Mouse (Mus musculus): ENCODE measurements at regions not wholly inside any gene's neighbourhood (a gene's known extent, or its start where the extent isn't known, plus 50 kb on each side); places are given as distances from the start of the nearest gene placed in this dataset.

DNA sequence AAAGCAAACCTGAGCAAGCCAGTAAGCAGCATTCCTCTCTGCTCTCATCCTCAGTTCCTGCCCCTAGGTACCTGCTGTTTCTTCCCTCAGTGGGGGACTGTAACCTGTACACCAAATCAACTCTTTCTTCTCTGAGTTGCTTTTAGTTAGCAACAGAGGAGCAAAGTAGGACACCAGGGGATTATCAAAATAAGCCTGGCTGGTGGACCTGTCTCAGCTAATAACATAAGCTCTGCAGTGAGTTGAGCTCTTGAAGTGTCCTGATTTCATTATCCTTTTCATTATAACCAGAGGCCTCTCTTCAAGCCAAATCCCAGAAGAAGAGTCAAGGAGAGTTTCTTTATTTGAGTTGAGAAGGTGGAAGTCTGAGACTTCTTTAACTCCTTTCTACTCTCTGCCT is 145.5 kb upstream of the Epha4 start:
- Histone ChIP-seq H3K27ac (ENCODE audit: low read length) (no peak overlapping the region), H3K9ac (ENCODE audit: low read length) (no peak overlapping the region), H3K27me3 (ENCODE audit: control insufficient read depth, insufficient read depth, low read depth, low read length) (no peaks in the 10 kb centered on the region), H3K4me1 (replicated peaks; ENCODE audit: control insufficient read depth, insufficient read depth, low read length) (no peaks in the 10 kb centered on the region), H3K4me3 (ENCODE audit: low read length) (no peak overlapping the region), H3K9me3 (ENCODE audit: control insufficient read depth, low read length) (no peaks in the 10 kb centered on the region), H3K4me2 (ENCODE audit: low read depth, low read length) (no peak overlapping the region), H3K36me3 (ENCODE audit: control insufficient read depth, insufficient read depth, low read length) (no peaks in the 10 kb centered on the region)
- ATAC-seq (ENCODE audit: low read depth): no peak

DNA sequence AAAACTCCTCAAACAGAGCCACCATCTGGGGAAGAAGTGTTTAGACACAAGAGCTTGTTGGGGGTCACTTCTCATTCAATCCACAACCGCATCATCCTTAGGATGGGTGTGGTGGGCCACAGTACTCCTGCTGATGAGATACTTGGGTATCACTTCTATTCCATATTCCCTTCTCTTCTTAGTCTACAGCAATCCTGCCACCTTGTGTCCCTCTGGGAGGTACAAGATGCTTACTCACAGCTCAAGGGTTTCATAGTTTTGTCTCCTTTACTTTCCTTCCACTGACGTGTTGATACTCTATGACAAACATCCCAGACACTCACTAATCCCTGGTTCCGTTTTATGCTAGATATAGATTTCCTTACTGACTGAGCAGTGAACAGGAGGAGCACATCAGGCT is 122.1 kb upstream of the Epha4 start:
- Histone ChIP-seq H3K4me2 (ENCODE audit: low read depth, low read length) (no peak overlapping the region), H3K4me3 (ENCODE audit: low read length) (no peak overlapping the region), H3K9ac (ENCODE audit: low read length) (no peak overlapping the region), H3K27me3 (ENCODE audit: control insufficient read depth, insufficient read depth, low read depth, low read length) (no peaks in the 10 kb centered on the region), H3K27ac (ENCODE audit: low read length) (no peak overlapping the region), H3K4me1 (replicated peaks; ENCODE audit: control insufficient read depth, insufficient read depth, low read length) (no peaks in the 10 kb centered on the region), H3K9me3 (ENCODE audit: control insufficient read depth, low read length) (no peaks in the 10 kb centered on the region), H3K36me3 (ENCODE audit: control insufficient read depth, insufficient read depth, low read length) (no peaks in the 10 kb centered on the region)
- ATAC-seq (ENCODE audit: low read depth): no peak
- WGBS: 71% methylated on average over 3 of the region's 3 CpGs

DNA sequence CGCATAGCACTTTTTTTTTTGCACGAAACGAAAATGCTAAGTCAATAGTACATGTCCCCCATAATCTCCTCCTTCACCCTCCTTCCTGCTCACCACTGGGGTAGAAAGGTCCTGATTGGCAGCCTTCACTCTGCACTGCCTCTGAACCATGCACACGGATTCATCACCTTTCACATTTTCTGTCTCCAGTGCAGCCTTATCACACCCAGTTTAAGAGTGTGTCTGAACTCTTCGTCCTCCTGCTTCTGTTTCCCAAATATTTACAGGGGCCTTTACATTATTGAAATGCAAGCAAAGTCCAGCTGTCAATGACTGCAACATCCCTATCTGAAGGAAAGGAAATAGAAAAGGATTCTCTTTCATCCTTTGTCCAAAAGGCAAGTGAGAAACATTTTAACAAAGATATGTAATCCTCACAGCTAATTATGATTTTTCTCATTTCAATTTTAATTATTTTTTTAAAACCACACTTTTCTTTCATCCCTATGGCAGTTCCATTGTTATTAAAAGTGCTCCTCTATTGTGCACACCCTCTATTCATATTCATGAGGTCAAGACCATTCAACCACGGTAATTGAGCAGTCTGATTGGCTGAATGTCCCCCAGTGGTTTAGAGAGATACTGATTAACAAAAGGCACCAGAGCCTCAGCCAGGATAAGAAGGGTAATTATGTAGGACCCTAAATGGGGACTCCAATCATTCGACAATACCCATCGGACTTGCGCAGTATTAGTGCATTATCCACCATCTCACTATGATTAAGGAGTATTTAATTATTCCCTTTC is 114.8 kb upstream of the Epha4 start:
- Histone ChIP-seq H3K9me3 (ENCODE audit: control insufficient read depth, low read length) (no peaks in the 10 kb centered on the region), H3K27me3 (ENCODE audit: control insufficient read depth, insufficient read depth, low read depth, low read length) (no peaks in the 10 kb centered on the region), H3K27ac (ENCODE audit: low read length) (no peak overlapping the region), H3K4me3 (ENCODE audit: low read length) (no peak overlapping the region), H3K4me2 (ENCODE audit: low read depth, low read length) (no peak overlapping the region), H3K9ac (ENCODE audit: low read length) (no peak overlapping the region), H3K4me1 (replicated peaks; ENCODE audit: control insufficient read depth, insufficient read depth, low read length) (no peaks in the 10 kb centered on the region), H3K36me3 (ENCODE audit: control insufficient read depth, insufficient read depth, low read length) (no peaks in the 10 kb centered on the region)
- 62% methylated on average over 9 of the region's 9 CpGs for WGBS
- no peak for ATAC-seq (ENCODE audit: low read depth)

DNA sequence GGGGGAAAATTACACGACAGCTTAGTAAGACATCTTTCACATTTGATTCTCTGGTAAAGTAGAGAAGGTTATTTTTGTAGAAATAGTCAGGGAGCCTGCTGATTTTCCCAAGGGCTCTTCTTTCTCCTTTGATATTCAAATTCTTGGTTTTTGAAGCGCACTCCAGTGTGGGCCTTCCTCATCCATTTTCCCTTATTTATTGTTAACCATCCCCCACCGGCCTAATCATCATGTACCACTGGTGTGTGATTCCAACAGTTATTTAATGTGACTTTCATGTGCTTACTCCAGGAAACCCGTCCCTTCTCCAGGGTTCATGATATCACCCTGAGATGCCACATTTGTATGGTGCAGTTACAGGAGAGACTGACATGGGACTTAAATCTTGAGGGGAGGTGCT is 114.0 kb upstream of the Epha4 start:
- H3K27me3 ChIP-seq (ENCODE audit: control insufficient read depth, insufficient read depth, low read depth, low read length): no peaks in the 10 kb centered on the region
- H3K4me3 ChIP-seq (ENCODE audit: low read length): no peak overlapping the region
- 62% methylated on average over 4 of the region's 4 CpGs for WGBS
- H3K9me3 ChIP-seq (ENCODE audit: control insufficient read depth, low read length): no peaks in the 10 kb centered on the region
- no peaks in the 10 kb centered on the region for H3K4me1 ChIP-seq (replicated peaks; ENCODE audit: control insufficient read depth, insufficient read depth, low read length)
- no peak overlapping the region for H3K9ac ChIP-seq (ENCODE audit: low read length)
- no peak overlapping the region for H3K27ac ChIP-seq (ENCODE audit: low read length)
- H3K4me2 ChIP-seq (ENCODE audit: low read depth, low read length): no peak overlapping the region
- no peaks in the 10 kb centered on the region for H3K36me3 ChIP-seq (ENCODE audit: control insufficient read depth, insufficient read depth, low read length)
- no peak for ATAC-seq (ENCODE audit: low read depth)

DNA sequence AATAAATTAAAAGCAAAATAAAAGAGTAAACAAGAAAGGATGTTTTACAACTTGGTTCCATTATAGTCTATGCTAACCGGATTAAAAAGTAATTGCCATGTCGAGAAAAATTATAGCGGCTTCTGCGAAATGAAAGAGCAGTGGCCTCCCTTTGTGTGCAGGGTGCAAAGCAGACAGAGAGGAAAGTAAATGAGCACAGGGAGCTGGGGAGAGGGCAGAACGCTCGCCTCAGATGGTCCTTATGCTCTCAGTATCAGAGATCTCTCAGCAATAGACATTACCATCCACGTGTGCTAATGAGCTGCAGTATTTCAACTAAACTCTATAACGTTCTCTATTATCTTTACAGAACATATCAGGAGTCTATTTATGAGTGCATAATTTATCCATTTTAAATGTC is 102.6 kb upstream of the Epha4 start:
- Histone ChIP-seq H3K4me2 (ENCODE audit: low read depth, low read length) (no peak overlapping the region), H3K9me3 (ENCODE audit: control insufficient read depth, low read length) (no peaks in the 10 kb centered on the region), H3K27ac (ENCODE audit: low read length) (no peak overlapping the region), H3K9ac (ENCODE audit: low read length) (no peak overlapping the region), H3K4me1 (replicated peaks; ENCODE audit: control insufficient read depth, insufficient read depth, low read length) (no peaks in the 10 kb centered on the region), H3K4me3 (ENCODE audit: low read length) (no peak overlapping the region), H3K36me3 (ENCODE audit: control insufficient read depth, insufficient read depth, low read length) (no peaks in the 10 kb centered on the region), H3K27me3 (ENCODE audit: control insufficient read depth, insufficient read depth, low read depth, low read length) (no peaks in the 10 kb centered on the region)
- WGBS: 85% methylated on average over 8 of the region's 8 CpGs
- no peak for ATAC-seq (ENCODE audit: low read depth)

DNA sequence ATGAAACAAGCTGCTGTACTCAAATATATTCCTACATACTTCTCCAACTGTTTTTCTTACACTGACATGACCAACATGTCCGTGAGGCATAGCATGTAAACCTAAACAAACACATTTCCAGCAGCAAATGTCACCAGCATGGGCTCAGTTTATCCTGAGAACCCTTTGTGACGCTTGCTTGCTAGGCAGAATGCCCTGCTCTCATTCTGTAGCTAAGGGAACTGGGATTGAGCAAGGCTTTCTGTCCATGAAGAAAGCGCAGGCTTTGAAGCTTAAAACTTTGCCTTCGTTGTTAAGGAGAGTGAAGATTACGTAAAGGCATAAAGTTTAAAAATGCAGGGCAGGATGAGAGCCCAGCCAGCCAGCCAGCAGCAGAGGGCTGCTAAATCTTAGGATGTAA is 85.6 kb upstream of the Epha4 start:
- ATAC-seq (ENCODE audit: low read depth): 0 out of 2 replicates have a peak, but pooled peaks have one; percentile 56
- Histone ChIP-seq H3K9ac (ENCODE audit: low read length) (no peak overlapping the region), H3K4me1 (replicated peaks; ENCODE audit: control insufficient read depth, insufficient read depth, low read length) (0 out of 2 replicates have a peak, but pooled peaks cover 2% of the 10 kb centered on the region), H3K4me2 (ENCODE audit: low read depth, low read length) (no peak overlapping the region), H3K4me3 (ENCODE audit: low read length) (no peak overlapping the region), H3K36me3 (ENCODE audit: control insufficient read depth, insufficient read depth, low read length) (no peaks in the 10 kb centered on the region), H3K9me3 (ENCODE audit: control insufficient read depth, low read length) (no peaks in the 10 kb centered on the region), H3K27ac (ENCODE audit: low read length) (no peak overlapping the region), H3K27me3 (ENCODE audit: control insufficient read depth, insufficient read depth, low read depth, low read length) (no peaks in the 10 kb centered on the region)
- 48% methylated on average over 5 of the region's 5 CpGs for WGBS

DNA sequence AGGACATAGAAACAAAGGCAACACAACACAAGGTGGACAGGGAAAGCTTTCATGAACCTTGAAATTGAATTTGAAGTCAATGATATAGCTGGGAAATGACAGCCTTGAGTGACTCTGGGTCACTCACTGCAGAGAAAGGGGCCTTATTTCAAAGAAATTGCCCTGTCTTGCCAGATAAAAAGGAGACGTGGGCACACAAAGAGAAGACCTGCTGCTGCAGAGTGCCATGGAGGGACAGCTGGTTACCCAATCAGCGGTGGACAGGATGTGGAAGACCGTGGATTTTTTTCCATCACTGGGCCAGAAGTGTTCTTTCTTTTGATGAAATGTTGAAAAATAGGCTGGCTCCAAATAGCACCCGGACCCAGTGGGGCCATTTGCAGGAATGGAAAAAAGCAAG is 77.8 kb upstream of the Epha4 start:
- H3K27me3 ChIP-seq (ENCODE audit: control insufficient read depth, insufficient read depth, low read depth, low read length): no peaks in the 10 kb centered on the region
- no peak overlapping the region for H3K4me2 ChIP-seq (ENCODE audit: low read depth, low read length)
- no peak overlapping the region for H3K27ac ChIP-seq (ENCODE audit: low read length)
- H3K9me3 ChIP-seq (ENCODE audit: control insufficient read depth, low read length): no peaks in the 10 kb centered on the region
- ATAC-seq (ENCODE audit: low read depth): no peak
- no peaks in the 10 kb centered on the region for H3K4me1 ChIP-seq (replicated peaks; ENCODE audit: control insufficient read depth, insufficient read depth, low read length)
- H3K9ac ChIP-seq (ENCODE audit: low read length): no peak overlapping the region
- 75% methylated on average over 4 of the region's 4 CpGs for WGBS
- no peak overlapping the region for H3K4me3 ChIP-seq (ENCODE audit: low read length)
- no peaks in the 10 kb centered on the region for H3K36me3 ChIP-seq (ENCODE audit: control insufficient read depth, insufficient read depth, low read length)

DNA sequence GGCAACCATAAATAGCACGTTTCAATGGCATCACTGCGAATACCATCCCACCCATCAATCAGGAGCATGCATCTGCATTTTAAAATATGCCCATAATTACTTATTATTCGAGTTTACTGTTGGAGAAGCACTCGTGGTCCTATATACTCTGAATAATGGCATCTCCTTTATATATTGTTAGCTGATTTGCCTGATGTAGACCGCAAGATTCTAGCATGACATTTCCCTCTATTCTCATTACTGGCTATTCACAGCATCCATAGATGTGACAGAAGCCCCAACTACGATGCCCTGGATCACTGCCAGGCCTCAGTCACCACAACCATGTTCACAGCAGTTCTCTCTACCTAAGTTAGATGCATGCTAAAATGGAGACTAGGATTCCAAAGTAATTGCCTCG is 77.4 kb upstream of the Epha4 start:
- H3K9ac ChIP-seq (ENCODE audit: low read length): no peak overlapping the region
- WGBS: 77% methylated on average over 7 of the region's 7 CpGs
- no peaks in the 10 kb centered on the region for H3K4me1 ChIP-seq (replicated peaks; ENCODE audit: control insufficient read depth, insufficient read depth, low read length)
- no peak overlapping the region for H3K27ac ChIP-seq (ENCODE audit: low read length)
- no peaks in the 10 kb centered on the region for H3K27me3 ChIP-seq (ENCODE audit: control insufficient read depth, insufficient read depth, low read depth, low read length)
- no peak for ATAC-seq (ENCODE audit: low read depth)
- H3K36me3 ChIP-seq (ENCODE audit: control insufficient read depth, insufficient read depth, low read length): no peaks in the 10 kb centered on the region
- no peak overlapping the region for H3K4me3 ChIP-seq (ENCODE audit: low read length)
- no peak overlapping the region for H3K4me2 ChIP-seq (ENCODE audit: low read depth, low read length)
- no peaks in the 10 kb centered on the region for H3K9me3 ChIP-seq (ENCODE audit: control insufficient read depth, low read length)

DNA sequence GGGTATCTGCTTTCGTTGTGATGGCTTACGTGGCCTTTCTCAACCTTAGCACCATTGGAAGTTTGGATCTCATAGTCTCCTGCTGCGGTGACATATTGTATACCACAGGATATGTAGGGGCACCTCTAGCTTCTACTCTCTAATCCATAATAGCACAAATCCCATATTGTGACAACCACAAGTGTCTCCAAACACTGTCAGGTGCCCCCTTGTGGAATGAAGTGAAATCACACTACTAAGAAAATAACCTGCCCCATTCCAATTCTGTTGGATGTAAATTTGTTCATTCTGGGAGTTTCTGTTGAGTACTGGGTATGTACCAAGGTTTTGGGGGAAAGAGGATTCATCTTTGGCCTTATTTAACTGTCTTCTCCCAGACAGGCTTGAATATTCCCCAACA is 74.5 kb upstream of the Epha4 start:
- no peak for ATAC-seq (ENCODE audit: low read depth)

DNA sequence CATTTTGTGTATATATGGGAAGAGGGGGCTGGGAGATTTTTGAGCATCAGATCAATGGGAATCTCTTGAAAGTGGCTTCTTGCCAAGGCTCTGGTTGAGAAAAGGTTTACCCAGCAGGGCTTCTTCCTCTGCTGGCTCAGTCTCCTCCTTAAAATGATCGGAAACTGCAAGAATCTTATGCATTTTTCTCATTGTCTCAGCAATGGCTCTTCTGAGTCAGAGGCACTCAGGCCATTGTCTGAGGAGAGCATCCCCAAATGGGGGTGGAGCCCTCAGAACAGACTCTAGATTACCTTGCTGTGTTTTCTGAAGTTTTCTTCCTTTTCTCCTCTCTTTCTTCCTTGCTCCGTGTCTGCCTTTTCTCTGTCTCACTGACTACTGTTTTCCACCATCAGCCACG is 70.6 kb upstream of the Epha4 start:
- H3K27me3 ChIP-seq (ENCODE audit: control insufficient read depth, insufficient read depth, low read depth, low read length): no peaks in the 10 kb centered on the region
- no peaks in the 10 kb centered on the region for H3K4me1 ChIP-seq (replicated peaks; ENCODE audit: control insufficient read depth, insufficient read depth, low read length)
- H3K4me3 ChIP-seq (ENCODE audit: low read length): no peak overlapping the region
- H3K9me3 ChIP-seq (ENCODE audit: control insufficient read depth, low read length): no peaks in the 10 kb centered on the region
- 73% methylated on average over 3 of the region's 3 CpGs for WGBS
- no peak overlapping the region for H3K9ac ChIP-seq (ENCODE audit: low read length)
- no peak for ATAC-seq (ENCODE audit: low read depth)
- no peaks in the 10 kb centered on the region for H3K36me3 ChIP-seq (ENCODE audit: control insufficient read depth, insufficient read depth, low read length)
- no peak overlapping the region for H3K27ac ChIP-seq (ENCODE audit: low read length)
- H3K4me2 ChIP-seq (ENCODE audit: low read depth, low read length): no peak overlapping the region

More for the DNA sequence above, 74.5 kb upstream of the Epha4 start:
- H3K4me1 ChIP-seq (replicated peaks; ENCODE audit: control insufficient read depth, insufficient read depth, low read length): no peaks in the 10 kb centered on the region
- no peak overlapping the region for H3K4me3 ChIP-seq (ENCODE audit: low read length)
- H3K27ac ChIP-seq (ENCODE audit: low read length): no peak overlapping the region
- H3K27me3 ChIP-seq (ENCODE audit: control insufficient read depth, insufficient read depth, low read depth, low read length): no peaks in the 10 kb centered on the region
- H3K9me3 ChIP-seq (ENCODE audit: control insufficient read depth, low read length): no peaks in the 10 kb centered on the region
- H3K9ac ChIP-seq (ENCODE audit: low read length): no peak overlapping the region
- H3K4me2 ChIP-seq (ENCODE audit: low read depth, low read length): no peak overlapping the region
- no peaks in the 10 kb centered on the region for H3K36me3 ChIP-seq (ENCODE audit: control insufficient read depth, insufficient read depth, low read length)
- WGBS: 91% methylated on average over 3 of the region's 3 CpGs

All from lung, embryonic 16.5 days (tissue).